8 mouse cellular contexts compared by ENCODE assay signal in the genomic region with DNA sequence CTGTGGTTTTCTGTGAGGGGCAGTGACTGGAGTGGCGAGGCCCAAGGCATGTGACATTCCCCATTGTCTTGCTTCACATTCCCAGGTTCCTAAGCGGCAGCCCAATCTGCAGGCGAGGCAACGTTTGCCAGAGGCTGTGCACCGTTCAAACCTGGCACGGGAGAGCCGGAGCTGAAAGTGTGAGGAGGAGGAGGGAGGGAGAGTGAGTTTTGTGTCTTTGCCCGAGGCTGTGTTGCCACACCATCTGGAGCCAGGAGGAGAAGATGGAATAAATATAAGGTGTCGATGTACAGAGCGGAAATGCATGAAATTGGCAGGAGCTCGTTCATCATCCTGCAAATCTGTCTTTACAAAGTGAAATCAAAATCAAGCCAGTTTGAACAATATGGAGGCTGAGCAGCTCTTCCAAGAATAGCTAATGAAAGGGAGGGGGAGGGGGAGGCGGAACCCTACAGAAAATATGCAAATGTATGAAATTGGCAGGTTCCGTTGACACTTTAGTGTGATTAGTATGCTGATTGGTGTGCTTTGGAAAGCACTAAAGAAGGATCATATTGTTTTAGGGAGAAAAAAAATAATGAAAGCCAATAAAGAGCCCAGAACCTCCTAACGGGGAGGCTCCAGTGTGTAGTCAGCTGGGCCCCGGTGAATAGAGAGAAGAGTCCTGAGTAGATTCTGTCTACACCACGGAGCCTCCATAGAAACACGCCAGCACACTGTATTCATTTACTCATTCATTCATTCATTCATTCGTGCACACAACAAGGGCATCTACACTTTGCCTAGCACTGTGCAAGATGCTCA. TPM values are rescaled to one million over a fixed set of nuclear protein-coding genes. Genes with fewer than 3 reads are reported as not detected.
A peak's percentile ranks its signal among the peaks of the same experiment; 100 is the strongest.
DNase-seq lines count a peak whose midpoint lies in the region; ATAC-seq lines count a peak whose summit lies in the region.

No protein-coding gene starts in this region.

- DNase-seq in embryo, embryonic 10 days (ENCODE audit: low spot score): peak; percentile 25
- no peak for DNase-seq in embryo, embryonic 9.5 days (ENCODE audit: extremely low spot score)
- peak; percentile 62 to 86 for DNase-seq in left cerebral cortex, adult 9 months (ENCODE audit: low spot score in 2 of 2)
- DNase-seq in right cerebral cortex, postnatal 14 days: peak; percentile 55
- no peak for DNase-seq in MN1 (ENCODE audit: low spot score)
- DNase-seq in lung, postnatal 4 days: no peak

- peak; percentile 56 for ATAC-seq in frontal cortex, adult (ENCODE audit: low TSS enrichment)
- no peak for ATAC-seq in erythroid progenitor cell, adult 5-6 weeks (replicated peaks; ENCODE audit: low FRiP score, poor library complexity, severe bottlenecking)

RNA-seq across cellular contexts. Expression of gene Il9r, which starts 42.1 kb away (rescaled TPM):
- not detected in 2 replicates for total RNA-seq in erythroid progenitor cell, adult 5-6 weeks (2015; ENCODE audit: low replicate concordance)
- not detected in 2 replicates for total RNA-seq in erythroid progenitor cell, adult 5-6 weeks (2017; ENCODE audit: low replicate concordance)

RNA-seq across cellular contexts. Expression of gene Snrnp25, which starts 47.2 kb away (rescaled TPM):
- 52.3 and 53.7 TPM in 2 replicates for total RNA-seq in erythroid progenitor cell, adult 5-6 weeks (2015; ENCODE audit: low replicate concordance)
- total RNA-seq in erythroid progenitor cell, adult 5-6 weeks (2017; ENCODE audit: low replicate concordance): 31.8 and 104 TPM in 2 replicates

Comparison
In these comparisons a context has a peak if more than half of its experiments do, and no peak if none do; other contexts are left out.
1. DNase-seq: peak in embryo, embryonic 10 days (single experiment), left cerebral cortex, adult 9 months (2 of 2) and right cerebral cortex, postnatal 14 days (single experiment); none in embryo, embryonic 9.5 days (single experiment), MN1 (single experiment) and lung, postnatal 4 days (0 of 2).